Mouse (Mus musculus) erythroblast, embryonic 14.5 days (primary cell): ENCODE measurements around the gene Gng7.

ENCODE experiments used
- GATA1 ChIP-seq: IDR thresholded peaks from 2 replicates; pipeline ENCODE4 v1.6.1; 2012; ENCODE audit warnings: low read length, inconsistent platforms, mixed read lengths
- TAL1 ChIP-seq: IDR thresholded peaks from 3 replicates; pipeline ENCODE4 v1.6.1; 2012; ENCODE audit warnings: low read length, inconsistent platforms, mixed read lengths

DNA sequence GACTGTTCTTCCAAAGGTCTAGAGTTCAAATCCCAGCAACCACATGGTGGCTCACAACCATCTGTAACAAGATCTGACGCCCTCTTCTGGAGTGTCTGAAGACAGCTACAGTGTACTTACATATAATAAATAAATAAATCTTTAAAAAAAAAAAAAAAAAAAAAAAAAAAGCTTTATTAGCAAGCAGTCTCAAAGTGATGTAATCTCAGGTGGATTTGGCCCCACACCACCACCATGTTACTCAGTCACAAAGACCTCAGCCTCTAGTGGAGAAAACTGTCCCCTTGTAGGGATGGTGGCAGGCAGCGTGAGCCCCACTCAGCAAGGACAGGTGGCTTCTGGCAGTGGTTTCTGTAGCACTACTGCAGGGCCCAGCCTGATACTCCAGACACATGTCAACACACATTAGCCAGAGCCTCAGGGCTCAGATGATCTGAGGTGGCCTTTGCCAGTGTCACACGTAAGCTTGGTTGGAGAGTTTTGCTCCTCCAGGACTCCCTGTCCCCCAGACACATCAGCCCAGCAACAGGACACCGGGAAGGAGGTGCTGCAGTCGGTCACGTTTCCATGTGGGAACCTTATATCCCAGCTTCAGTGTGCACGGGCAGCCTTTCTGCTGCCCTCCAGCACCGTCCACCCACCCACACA is 101.3 kb downstream of the Gng7 start:
- TF ChIP-seq TAL1 (no peak), GATA1 (no peak)
